Mouse (Mus musculus): ENCODE measurements around the gene Mtfr1l.

The Mtfr1l gene

DNA sequence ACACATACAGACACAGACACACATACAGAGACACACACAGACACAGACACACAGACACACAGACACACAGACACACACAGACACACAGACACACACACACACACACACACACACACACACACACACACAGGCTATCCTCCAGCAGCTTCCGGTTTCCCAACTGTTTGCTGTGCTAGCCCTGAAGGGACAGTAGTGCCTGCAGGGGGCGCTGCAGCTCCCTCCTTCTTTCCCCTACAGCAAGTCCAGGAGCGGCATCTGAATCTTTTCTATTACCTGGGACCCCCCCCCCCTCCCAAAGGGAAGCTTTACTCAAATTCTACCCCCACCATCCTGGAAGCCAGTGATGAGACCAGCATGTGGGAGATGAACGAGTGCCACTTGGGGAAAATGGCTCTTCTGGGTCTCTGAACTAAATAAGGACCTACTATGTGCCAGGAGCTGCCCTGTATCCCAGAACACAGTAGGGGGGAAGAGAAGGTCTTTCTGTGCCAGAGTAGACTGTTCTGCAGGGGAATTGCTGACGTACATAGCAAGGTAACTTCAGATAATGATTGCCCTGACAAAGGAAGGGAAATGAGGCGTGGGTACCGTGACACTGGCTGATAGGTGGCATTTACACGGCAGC, 20.9 kb upstream of the Mtfr1l start:
- no peak for DNase-seq

DNA sequence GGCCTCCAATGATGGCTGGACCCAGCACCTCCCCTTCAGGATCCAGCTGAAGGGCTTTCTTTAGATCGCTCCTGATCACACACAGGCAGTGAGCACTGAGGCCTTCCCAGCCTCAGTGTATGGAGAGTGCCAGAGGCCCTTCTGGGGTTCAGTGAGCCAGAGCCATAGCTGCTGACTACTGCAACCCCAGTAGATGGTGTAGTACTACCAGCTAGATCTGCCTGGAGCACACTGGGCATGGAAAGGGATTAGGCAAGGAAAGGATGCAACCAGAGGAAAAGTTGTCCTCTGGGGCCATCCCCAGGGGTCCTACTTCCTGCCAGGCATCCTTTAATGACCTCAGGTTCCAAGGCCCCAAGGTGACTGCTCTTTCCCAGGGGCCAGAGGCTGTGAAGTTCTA, 18.4 kb upstream of the Mtfr1l start:
- no peak for DNase-seq

DNA sequence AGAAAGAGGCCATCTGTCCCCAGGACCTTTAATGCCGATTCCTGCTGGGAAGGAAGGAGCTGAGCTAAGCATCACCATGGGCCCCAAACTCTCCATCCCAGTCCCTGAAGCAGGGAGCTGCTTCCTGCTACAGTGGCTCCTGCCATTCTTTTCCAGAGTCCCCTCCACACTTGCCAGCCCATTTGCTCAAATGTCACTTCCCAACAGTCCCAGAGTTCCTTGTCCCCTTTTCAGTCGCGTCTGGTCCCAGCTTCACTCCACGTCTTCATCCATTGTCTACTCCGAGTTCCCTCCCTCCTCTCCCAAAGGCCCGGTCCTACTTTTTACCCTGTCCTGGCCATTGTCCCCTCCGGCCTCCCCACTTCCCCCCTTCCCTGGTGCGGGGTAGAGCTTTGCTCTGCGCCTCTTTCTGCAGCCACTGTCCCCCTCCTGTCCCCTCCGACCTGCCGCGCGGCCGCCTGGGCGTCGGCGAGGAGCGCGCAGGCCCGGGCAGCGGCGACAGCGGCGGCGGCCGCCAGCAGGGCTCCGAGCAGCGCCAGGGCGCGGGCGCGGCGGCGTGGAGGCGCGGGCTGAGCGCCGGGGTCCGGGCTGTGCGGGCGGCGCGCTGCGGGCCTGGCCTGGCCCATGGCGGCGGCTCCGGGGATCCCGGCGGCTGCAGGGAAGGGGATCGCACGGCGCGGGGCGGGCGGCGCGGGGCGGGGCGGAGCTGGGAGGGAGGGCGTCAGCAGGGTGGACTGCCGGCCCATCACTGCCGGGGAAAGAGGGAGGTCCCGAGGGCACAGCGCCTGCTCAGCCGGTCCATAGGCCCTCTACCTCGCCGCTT, 16.5 kb upstream of the Mtfr1l start, which contains the start of gene Selenon:
Gene Selenon (minus strand): TSS at position 673 of the 823 bp plus-strand sequence.
- no peak for DNase-seq

- DNase-seq, result no peak
These were observed 14.7 kb upstream of the Mtfr1l start for GRCm38 (mm10) chr4:134549899-134550298.

- no peak for DNase-seq
These were observed 13.2 kb upstream of the Mtfr1l start for GRCm38 (mm10) chr4:134548169-134548938.

DNA sequence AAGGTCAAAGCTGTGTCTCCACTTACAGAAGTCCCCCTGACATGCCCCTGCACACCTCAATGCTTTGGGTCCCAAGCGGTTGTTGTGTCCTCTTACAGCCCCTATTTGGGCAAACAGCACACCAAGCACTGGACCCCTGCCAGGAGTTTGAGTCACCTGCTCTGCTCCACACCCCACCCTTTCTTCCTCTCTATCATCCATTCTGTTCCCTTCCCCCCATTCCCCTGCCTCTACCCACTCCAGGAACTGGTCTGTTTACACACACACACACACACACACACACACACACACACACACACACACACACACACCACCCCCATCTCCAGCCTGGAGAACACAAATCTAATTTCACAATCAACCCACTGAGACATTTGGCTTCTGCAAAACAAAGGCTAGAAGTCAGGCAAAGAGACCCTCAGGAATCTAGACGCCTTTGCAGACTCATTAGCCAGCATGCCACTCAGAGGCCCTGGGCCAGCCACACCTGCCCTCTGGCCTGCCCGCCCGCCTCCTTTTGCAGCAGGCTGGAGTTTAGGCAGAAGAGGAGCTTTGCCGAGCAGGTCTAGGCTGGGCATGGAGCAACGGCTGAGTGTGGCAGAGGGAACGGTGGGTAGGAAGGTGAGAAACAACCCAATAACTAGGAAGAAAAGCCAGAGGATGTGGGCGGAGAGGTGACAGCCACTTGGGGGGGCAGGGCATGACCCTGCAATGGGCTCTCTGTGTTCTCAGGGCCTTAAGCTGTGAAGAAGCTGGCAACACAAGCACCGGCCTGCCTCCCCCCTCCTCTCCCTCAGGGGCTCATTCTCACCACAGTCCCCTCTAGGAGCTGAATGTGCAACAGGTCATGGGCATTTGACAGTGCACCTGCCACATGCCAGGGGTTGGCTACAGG, 11.9 kb upstream of the Mtfr1l start:
- DNase-seq, result no peak

GRCm38 (mm10) chr4:134543261-134543660, 8.1 kb upstream of the Mtfr1l start:
- DNase-seq, result peak; percentile 86 to 93

GRCm38 (mm10) chr4:134542726-134543125, 7.5 kb upstream of the Mtfr1l start:
- peak in 1 of 2 experiments; percentile 6 for DNase-seq

GRCm38 (mm10) chr4:134538997-134539580, 3.9 kb upstream of the Mtfr1l start:
- DNase-seq, result no peak

DNA sequence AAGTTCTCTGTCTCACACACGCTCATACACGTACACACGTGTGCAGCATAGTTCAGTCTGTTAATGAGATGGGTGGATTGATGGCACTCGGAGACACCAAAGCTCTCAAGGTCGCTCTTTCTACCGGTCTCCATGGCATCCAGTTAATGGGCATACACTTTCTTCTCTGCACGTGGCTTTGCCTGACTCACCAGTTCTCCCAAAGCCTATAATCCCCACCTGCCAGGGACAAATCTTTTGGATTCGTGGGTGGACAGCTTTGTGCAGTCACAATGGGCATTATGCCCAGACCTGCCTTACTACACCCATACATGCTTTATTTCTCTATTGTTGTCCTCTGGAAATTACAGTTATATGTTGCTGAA, 582 bp upstream of the Mtfr1l start:
- DNase-seq, result no peak

- DNase-seq, result peak; percentile 77 to 85
These were observed 882 bp downstream of the Mtfr1l start for GRCm38 (mm10) chr4:134534124-134534886.

DNA sequence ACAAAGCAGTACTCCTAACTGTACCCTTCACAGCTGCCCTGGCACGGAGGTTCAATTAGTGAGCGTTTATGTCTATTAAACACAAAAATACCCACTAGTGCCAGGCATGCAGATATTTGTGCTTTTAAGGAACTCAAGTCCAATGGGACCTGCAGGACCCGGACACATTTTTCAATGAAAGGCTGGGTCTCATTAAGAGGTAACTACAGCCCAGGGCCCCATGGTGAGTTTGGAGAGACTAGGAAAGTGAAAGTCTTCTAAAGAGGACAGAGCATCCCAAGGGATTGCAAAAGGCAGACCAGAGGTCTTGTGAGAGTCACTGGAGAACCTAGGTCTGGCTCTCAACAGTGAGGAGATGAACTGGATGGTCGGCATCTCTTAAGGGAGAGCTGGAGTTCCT, 1.8 kb downstream of the Mtfr1l start:
- no peak for DNase-seq

- DNase-seq, result no peak
These were observed 2.3 kb downstream of the Mtfr1l start for GRCm38 (mm10) chr4:134532928-134533327.

- no peak for DNase-seq
These were observed 9.0 kb downstream of the Mtfr1l start for GRCm38 (mm10) chr4:134526220-134526619.

- no peak for DNase-seq
These were observed 9.4 kb downstream of the Mtfr1l start for GRCm38 (mm10) chr4:134525806-134526205.

DNA sequence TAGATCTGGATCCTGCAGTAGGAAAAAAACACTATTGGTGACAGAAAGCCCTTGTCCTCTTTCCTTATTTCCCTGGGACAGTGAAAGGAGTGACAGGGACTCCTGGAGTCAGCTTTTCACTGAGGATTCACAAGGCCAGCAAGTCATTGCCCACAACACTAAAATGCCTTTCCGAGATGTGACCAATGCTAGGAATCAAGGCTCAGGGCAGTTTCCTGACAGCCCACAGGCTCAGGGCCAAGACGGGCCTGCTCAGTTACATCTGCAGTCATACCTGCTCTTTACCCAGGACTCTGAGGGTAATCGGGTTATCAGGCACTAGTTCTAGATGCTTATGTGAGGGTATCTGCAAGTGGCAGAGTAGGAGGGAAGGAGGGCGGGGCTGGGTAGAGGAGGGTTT, 11.7 kb downstream of the Mtfr1l start:
- DNase-seq, result no peak

- no peak for DNase-seq
These were observed 15.9 kb downstream of the Mtfr1l start for GRCm38 (mm10) chr4:134519281-134519680.

DNA sequence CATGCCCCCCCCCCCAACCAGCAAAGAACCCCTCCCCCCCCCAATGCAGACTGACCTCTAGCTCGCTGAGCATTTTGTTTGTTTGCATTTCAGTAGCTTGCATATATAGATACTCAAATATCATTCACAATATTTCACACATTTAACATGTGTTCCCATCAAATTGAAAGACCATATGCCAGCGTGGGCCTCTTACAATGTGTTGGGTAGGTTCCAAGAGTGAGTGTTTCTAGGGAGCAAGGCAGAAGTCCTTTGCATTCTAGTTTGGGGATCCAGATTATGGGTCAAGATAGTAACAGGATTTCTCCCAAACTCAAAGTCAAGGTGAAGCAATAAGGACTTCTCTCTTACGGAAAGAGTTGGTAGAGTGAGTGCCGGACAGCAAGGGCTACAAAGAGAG, 16.6 kb downstream of the Mtfr1l start:
- no peak for DNase-seq

DNA sequence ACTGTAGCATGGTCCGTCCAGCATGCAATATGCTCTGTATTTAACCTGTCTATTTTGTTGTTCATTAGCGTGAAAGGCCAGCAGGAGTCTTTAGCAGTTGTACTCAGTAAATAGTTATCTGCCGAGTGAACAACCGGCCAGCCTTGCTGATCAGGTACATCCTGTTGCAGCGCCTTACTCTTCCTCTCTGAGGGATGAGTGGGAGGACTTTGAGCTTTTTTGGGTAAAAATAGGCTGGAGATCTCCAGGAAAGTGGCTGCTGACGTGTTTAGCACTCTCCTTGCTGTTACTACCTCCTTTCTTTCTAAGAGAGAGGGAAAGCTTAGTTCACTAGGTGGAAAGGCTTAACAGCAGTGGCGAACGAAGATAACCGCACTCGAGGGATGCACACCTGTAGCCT, 17.5 kb downstream of the Mtfr1l start:
- DNase-seq, result no peak

- DNase-seq, result no peak
These were observed 18.2 kb downstream of the Mtfr1l start for GRCm38 (mm10) chr4:134516981-134517380.

GRCm38 (mm10) chr4:134515614-134516013, 19.6 kb downstream of the Mtfr1l start:
- no peak for DNase-seq

Data from thymus, postnatal 36 days (tissue).